In the genomic region with DNA sequence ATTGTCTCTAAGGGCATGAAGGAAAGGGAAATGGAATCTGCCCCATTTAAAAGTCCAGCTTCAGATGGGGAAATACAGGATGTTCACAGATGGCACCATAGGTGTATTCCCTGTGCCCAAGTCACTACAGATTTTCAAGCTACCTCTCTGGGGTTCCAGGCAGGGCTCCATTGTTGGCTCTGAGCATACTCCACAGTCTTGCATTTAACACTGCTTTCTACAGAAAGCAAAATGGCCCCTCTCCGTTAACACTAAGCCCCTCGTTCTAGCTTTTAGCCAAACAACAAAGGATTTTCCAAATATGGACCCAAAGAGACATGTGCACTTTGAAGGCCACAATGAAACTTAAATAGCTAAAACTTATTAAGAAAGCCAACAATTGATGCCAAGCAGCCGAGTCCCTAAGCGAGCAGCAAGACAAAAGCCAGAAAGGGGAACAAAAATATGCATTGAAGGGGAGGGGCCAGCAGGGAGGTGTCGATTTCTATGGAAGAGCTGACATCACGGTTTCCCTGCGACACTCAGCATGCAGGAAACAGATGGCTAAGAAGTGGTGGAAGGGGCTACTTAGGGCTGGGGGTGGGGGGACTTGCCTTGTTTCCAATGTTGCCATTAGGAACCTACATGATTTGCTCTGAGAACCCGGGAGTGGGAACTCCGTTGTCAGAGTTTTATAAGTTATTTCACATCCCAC, we compare ENCODE assay signal across 8 mouse cellular contexts. TPM values are rescaled to one million over a fixed set of nuclear protein-coding genes. Genes with fewer than 3 reads are reported as not detected.
DNase-seq lines count a peak whose midpoint lies in the region; ATAC-seq and TF ChIP-seq lines count a peak whose summit lies in the region.

No protein-coding gene starts in this region.

- H3K9ac ChIP-seq in kidney, embryonic 15.5 days, result no peak overlapping the region
- H3K9ac ChIP-seq in kidney, embryonic 14.5 days (ENCODE audit: low read depth, low read length), result no peak overlapping the region
- H3K9ac ChIP-seq in heart, postnatal 0 days (replicated peaks; ENCODE audit: low read depth, low read length), result no peak overlapping the region

- no peaks in the 10 kb centered on the region for H3K9me3 ChIP-seq in kidney, embryonic 15.5 days (replicated peaks)
- H3K9me3 ChIP-seq in kidney, embryonic 14.5 days (ENCODE audit: control insufficient read depth, low read length), result no peaks in the 10 kb centered on the region
- no peaks in the 10 kb centered on the region for H3K9me3 ChIP-seq in heart, postnatal 0 days (replicated peaks; ENCODE audit: control insufficient read depth, low read length)

- no peak for TF ChIP-seq EP300 in heart, postnatal 0 days (IDR thresholded peaks at IDR 0.05; ENCODE audit: low read depth)

- no peak overlapping the region for H3K4me3 ChIP-seq in kidney, embryonic 15.5 days (replicated peaks)
- no peak overlapping the region for H3K4me3 ChIP-seq in kidney, embryonic 14.5 days (ENCODE audit: low read length)
- H3K4me3 ChIP-seq in heart, postnatal 0 days (ENCODE audit: low read depth, low read length), result no peak overlapping the region
- H3K4me3 ChIP-seq in thymus, adult 2 months (ENCODE audit: control insufficient read depth, insufficient read depth, low read length), result no peak overlapping the region

- H3K4me1 ChIP-seq in kidney, embryonic 15.5 days, result peaks cover 13% of the 10 kb centered on the region
- H3K4me1 ChIP-seq in kidney, embryonic 14.5 days (ENCODE audit: control insufficient read depth, insufficient read depth, low read length), result no peaks in the 10 kb centered on the region
- H3K4me1 ChIP-seq in heart, postnatal 0 days (ENCODE audit: control insufficient read depth, insufficient read depth), result peaks cover 48% of the 10 kb centered on the region
- 0 out of 2 replicates have a peak, but pooled peaks cover 5% of the 10 kb centered on the region for H3K4me1 ChIP-seq in thymus, adult 2 months (replicated peaks; ENCODE audit: control insufficient read depth, insufficient read depth, low read length)

- ATAC-seq in kidney, embryonic 15.5 days (replicated peaks; ENCODE audit: low FRiP score), result no peak
- ATAC-seq in kidney, embryonic 14.5 days (ENCODE audit: low FRiP score, low TSS enrichment), result no peak
- ATAC-seq in heart, postnatal 0 days (ENCODE audit: insufficient read depth, low read depth), result peak; percentile 40

- TF ChIP-seq CTCF in heart, postnatal 0 days (IDR thresholded peaks at IDR 0.05; ENCODE audit: low read depth), result no peak
- TF ChIP-seq CTCF in thymus, adult 2 months (IDR thresholded peaks at IDR 0.05; ENCODE audit: borderline replicate concordance, control insufficient read depth, extremely low read depth, insufficient read depth, low read length, poor library complexity), result no peak

- WGBS in kidney, embryonic 15.5 days, result 51% methylated on average over 9 of the region's 9 CpGs
- WGBS in kidney, embryonic 14.5 days, result 44% methylated on average over 9 of the region's 9 CpGs
- 19% methylated on average over 9 of the region's 9 CpGs for WGBS in heart, postnatal 0 days
- 20% methylated on average over 9 of the region's 9 CpGs for WGBS in thymus, adult 2 months

- peak overlapping the region; percentile 16; the same call in 1 of the 2 replicates for H3K4me2 ChIP-seq in kidney, embryonic 15.5 days
- no peak overlapping the region for H3K4me2 ChIP-seq in kidney, embryonic 14.5 days (replicated peaks; ENCODE audit: low read depth, low read length)
- H3K4me2 ChIP-seq in heart, postnatal 0 days (ENCODE audit: low read depth, low read length), result peak overlapping the region; percentile 39

- no peak for TF ChIP-seq POLR2A in thymus, adult 2 months (IDR thresholded peaks at IDR 0.05; ENCODE audit: control insufficient read depth, extremely low read depth, insufficient read depth, low read length, poor library complexity)

- peak; percentile 63 for DNase-seq in embryo, embryonic 10.5 days (ENCODE audit: low spot score)
- peak; percentile 51 for DNase-seq in heart, postnatal 0 days (ENCODE audit: low spot score)
- peak; percentile 61 for DNase-seq in mesoderm, embryonic 11.5 days (ENCODE audit: low read depth, low spot score)
- no peak for DNase-seq in thymus, adult 2 months
- DNase-seq in thymus, postnatal 36 days, result no peak
- no peak for DNase-seq in kidney, adult 18-20 months

- peak overlapping the region; percentile 48; the same call in 1 of the 2 replicates for H3K27ac ChIP-seq in kidney, embryonic 15.5 days
- no peak overlapping the region for H3K27ac ChIP-seq in kidney, embryonic 14.5 days (ENCODE audit: low read depth, low read length)
- peak overlapping the region; percentile 57 for H3K27ac ChIP-seq in heart, postnatal 0 days (ENCODE audit: low read depth)
- no peak overlapping the region for H3K27ac ChIP-seq in thymus, adult 2 months (ENCODE audit: control insufficient read depth, insufficient read depth, low read length)

- H3K36me3 ChIP-seq in kidney, embryonic 15.5 days, result no peaks in the 10 kb centered on the region
- no peaks in the 10 kb centered on the region for H3K36me3 ChIP-seq in kidney, embryonic 14.5 days (ENCODE audit: control insufficient read depth, insufficient read depth, low read length)
- peaks cover 8% of the 10 kb centered on the region; the same call in 1 of the 2 replicates for H3K36me3 ChIP-seq in heart, postnatal 0 days (replicated peaks; ENCODE audit: control insufficient read depth, insufficient read depth, low read length)
- no peaks in the 10 kb centered on the region for H3K36me3 ChIP-seq in thymus, adult 2 months (ENCODE audit: control insufficient read depth, insufficient read depth, low read length)

- no peaks in the 10 kb centered on the region for H3K27me3 ChIP-seq in kidney, embryonic 15.5 days
- H3K27me3 ChIP-seq in kidney, embryonic 14.5 days (ENCODE audit: control insufficient read depth, insufficient read depth, low read length), result no peaks in the 10 kb centered on the region
- no peaks in the 10 kb centered on the region for H3K27me3 ChIP-seq in heart, postnatal 0 days (ENCODE audit: control insufficient read depth, insufficient read depth, low read length)
- H3K27me3 ChIP-seq in thymus, adult 2 months (ENCODE audit: control insufficient read depth, insufficient read depth, low read length), result no peaks in the 10 kb centered on the region

RNA-seq across cellular contexts. Expression of a gene that starts 11.4 kb away (rescaled TPM):
- 10.4 and 12.6 TPM in 2 replicates for polyA plus RNA-seq in kidney, embryonic 15.5 days (2015; fragmentation: Nextera tagmentation; extraction: Ambion mirVana)
- 7.3 and 10.0 TPM in 2 replicates for polyA plus RNA-seq in kidney, embryonic 14.5 days (2014; fragmentation: Nextera tagmentation; extraction: Ambion mirVana)
- total RNA-seq in heart, postnatal 0 days (2014; rRNA removed; ENCODE audit: low replicate concordance), result 60.6 and 63.5 TPM in 2 replicates
- polyA plus RNA-seq in heart, postnatal 0 days (2015; fragmentation: Nextera tagmentation; extraction: Ambion mirVana), result 15.0 and 15.7 TPM in 2 replicates
- 10.2 and 11.4 TPM in 2 replicates for polyA plus RNA-seq in thymus, adult 2 months (2012; rRNA removed)

RNA-seq across cellular contexts. Expression of a gene that starts 40.4 kb away (rescaled TPM):
- polyA plus RNA-seq in kidney, embryonic 15.5 days (2015; fragmentation: Nextera tagmentation; extraction: Ambion mirVana), result 29.0 and 30.6 TPM in 2 replicates
- polyA plus RNA-seq in kidney, embryonic 14.5 days (2014; fragmentation: Nextera tagmentation; extraction: Ambion mirVana), result 24.5 and 32.7 TPM in 2 replicates
- 12.4 and 26.6 TPM in 2 replicates for total RNA-seq in heart, postnatal 0 days (2014; rRNA removed; ENCODE audit: low replicate concordance)
- polyA plus RNA-seq in heart, postnatal 0 days (2015; fragmentation: Nextera tagmentation; extraction: Ambion mirVana), result 12.6 and 14.5 TPM in 2 replicates
- polyA plus RNA-seq in thymus, adult 2 months (2012; rRNA removed), result 2.1 TPM in 2 replicates

Comparison
In these comparisons a context has a peak if more than half of its experiments do, and no peak if none do; other contexts are left out.
1. H3K27ac ChIP-seq: peak in kidney, embryonic 15.5 days (single experiment) and heart, postnatal 0 days (single experiment); none in kidney, embryonic 14.5 days (single experiment) and thymus, adult 2 months (single experiment).
2. DNase-seq: peak in embryo, embryonic 10.5 days (single experiment), heart, postnatal 0 days (single experiment) and mesoderm, embryonic 11.5 days (single experiment); none in thymus, adult 2 months (single experiment), thymus, postnatal 36 days (0 of 2) and kidney, adult 18-20 months (single experiment).